Mouse (Mus musculus): ENCODE results near the gene H2afx. TPM values are rescaled to one million over a fixed set of nuclear protein-coding genes. Genes with fewer than 3 reads are reported as not detected.
"Not testable (repeated sequence)": the region's sequence is repeated elsewhere in the genome, so short reads cannot be mapped to it uniquely, and the experiment has no call there.

Gene H2afx
- total RNA-seq, 1 experiment from 2014 or later: 127 TPM

DNA sequence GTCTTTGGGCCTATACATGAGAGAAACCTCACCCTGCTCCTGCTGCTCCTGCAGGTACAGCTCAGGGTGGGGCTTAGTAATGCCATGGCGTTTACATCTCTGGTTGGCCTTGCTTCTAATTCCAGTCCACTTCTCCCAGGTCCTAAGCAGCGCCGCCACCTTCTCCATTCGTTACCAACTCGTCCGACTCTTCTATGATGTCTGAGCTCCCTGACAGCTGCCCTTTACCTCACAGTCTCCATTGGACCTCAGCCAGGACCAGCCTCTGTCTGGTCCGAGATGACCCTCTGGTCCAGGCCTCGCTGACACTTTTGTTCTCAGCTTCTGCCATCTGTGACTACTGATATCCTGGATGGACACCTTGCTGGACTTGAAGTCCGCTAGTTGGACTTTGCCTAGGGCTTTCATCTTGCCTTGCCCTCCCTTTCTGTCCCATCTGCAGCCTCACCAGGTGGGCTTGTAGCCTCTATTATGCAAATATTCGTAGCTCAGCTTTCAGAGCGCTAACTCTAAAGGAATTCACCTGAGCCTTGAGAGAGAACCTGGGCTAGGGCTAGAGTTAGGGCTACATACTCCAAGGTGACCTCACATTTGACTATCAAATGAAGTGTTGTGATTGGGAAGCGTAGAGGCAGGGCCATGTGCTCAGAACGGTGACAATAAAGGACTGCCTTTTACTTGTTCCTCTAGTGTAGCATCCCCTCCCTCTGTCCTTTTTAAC, 1.4 kb upstream of the H2afx start:
- no peak for ATAC-seq (replicated peaks in 1 of 2; ENCODE audit: insufficient read depth in 1 of 2, low FRiP score in 2 of 2, low TSS enrichment in 1 of 2, low read depth in 1 of 2, poor library complexity in 2 of 2, severe bottlenecking in 2 of 2)

DNA sequence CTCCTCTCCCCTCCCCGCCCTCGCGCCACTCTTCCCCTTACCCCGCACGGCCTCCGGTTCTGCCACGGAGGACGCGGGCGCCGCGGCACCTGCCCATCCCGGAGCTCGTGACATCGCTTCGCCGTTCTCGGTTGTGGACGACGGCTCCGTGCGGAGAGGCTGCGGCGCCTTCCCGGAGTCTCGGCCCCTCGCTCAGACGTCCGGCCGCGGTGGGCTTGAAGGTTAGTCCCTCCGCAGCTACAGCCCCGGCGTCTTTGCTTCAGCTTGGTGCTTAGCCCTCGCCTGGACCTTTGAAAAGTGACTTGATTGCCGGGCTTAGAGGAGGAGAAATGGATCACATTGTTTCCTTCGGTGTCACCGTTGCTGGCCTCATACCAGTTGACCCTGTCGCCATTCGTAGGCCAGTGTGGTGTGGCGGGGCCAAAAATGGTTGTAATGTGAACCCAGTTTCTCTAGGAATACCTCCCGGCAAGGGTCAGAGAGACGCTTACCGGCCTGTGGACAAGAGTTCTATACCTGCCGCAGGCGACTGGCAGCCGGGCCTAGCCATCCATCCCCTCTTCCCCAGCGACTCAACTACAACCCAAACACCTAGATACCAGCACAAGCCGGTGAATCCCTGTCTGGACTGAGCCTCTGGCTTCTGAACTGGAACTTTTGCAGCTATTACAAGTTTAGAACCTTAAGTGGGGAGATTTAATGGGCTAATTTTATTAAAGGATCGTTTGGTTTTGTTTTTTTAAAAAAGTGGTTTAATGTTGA, 1.0 kb downstream of the H2afx start:
- no peak for ATAC-seq (replicated peaks in 1 of 2; ENCODE audit: insufficient read depth in 1 of 2, low FRiP score in 2 of 2, low TSS enrichment in 1 of 2, low read depth in 1 of 2, poor library complexity in 2 of 2, severe bottlenecking in 2 of 2)

DNA sequence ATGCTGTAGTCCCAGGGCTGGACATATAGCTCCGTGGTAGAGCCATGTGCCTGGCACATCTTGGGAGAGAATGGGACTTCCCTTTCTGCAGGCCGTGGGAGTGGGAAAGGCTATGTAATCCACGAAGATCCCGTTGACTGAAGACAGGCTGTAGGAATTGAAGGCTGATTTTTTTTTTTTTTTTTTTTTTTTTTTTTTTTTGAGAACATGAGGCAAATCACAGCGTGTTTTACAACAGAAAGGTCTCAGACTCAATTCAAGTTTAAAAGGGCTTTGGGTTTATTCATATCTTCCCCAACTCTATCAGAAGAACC, 1.6 kb downstream of the H2afx start:
- no peak for ATAC-seq (replicated peaks in 1 of 2; ENCODE audit: insufficient read depth in 1 of 2, low FRiP score in 2 of 2, low TSS enrichment in 1 of 2, low read depth in 1 of 2, poor library complexity in 2 of 2, severe bottlenecking in 2 of 2)

DNA sequence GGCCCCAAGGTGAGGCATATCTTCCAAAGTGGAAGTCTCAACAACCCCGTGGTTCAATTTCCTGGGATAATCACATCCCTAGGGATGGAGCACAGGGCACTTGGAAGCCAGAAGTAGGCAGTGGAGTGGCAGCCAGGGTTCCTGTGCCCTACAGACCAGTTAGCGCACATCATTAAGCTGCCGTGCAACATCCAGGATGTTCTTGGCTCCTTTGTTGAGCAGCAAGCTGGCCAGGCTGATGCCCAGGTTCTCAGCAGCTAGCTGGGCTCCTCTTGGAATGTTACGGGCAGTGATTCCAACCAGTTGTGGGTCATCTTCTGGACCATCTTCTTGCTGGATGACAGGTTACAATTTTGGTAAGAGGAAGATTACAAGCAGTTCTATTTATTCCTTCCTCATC, 2.0 kb downstream of the H2afx start:
- ATAC-seq (replicated peaks in 1 of 2; ENCODE audit: insufficient read depth in 1 of 2, low FRiP score in 2 of 2, low TSS enrichment in 1 of 2, low read depth in 1 of 2, poor library complexity in 2 of 2, severe bottlenecking in 2 of 2): not testable (repeated sequence)

DNA sequence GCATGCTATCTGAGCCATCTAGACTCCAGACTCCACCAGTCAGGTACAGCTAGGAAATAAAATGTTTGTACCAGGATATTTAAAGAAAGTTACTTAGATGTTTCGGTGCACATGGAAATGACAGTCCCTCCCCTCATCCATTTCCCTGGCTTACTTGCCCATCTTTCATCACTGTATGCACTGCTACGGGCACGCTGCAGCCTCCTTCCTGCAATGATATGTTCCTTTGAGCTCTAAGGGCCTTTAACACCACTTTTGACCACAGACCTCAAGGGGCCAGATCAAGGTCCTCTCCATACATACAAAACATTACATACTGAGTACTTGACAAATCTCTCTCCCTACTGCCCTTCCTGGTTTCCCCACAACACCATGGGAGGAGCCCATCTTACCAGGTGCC, 2.5 kb downstream of the H2afx start:
- no peak for ATAC-seq (replicated peaks in 1 of 2; ENCODE audit: insufficient read depth in 1 of 2, low FRiP score in 2 of 2, low TSS enrichment in 1 of 2, low read depth in 1 of 2, poor library complexity in 2 of 2, severe bottlenecking in 2 of 2)

DNA sequence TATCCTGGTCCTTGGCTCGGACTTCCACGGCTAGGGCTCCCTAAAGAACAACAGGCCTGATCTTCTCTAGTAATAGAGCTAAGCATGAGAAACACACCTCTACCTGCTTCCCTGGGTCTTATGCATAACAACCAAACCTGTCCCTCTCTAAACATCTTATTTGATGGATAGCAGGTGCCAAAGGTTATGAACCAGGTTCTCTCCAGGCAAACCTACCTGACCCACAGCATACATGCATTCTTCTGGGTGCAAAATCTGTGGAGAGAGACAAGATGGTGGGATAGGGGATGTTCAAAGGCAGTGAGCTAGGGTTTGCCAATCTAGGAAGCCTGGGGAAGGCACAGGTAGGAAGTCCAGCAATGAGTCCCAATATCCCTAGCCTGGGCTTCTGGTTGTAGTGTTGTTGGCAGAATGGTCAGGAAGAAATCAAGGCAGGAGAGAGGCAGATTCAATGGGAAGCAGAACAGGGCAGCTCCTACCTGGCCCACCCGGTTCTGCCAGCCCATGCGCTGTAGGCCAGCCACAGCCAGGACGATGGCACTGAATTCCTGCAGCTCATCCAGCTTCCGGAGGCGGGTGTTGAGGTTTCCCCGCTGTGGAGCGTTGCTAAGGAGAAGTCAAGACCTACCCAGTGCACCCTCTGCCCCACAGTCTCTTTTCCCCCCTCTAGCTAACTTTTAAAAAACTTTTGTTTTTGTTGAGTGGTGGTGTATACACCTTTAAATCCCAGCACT, 3.1 kb downstream of the H2afx start:
- ATAC-seq (replicated peaks in 1 of 2; ENCODE audit: insufficient read depth in 1 of 2, low FRiP score in 2 of 2, low TSS enrichment in 1 of 2, low read depth in 1 of 2, poor library complexity in 2 of 2, severe bottlenecking in 2 of 2): no peak

DNA sequence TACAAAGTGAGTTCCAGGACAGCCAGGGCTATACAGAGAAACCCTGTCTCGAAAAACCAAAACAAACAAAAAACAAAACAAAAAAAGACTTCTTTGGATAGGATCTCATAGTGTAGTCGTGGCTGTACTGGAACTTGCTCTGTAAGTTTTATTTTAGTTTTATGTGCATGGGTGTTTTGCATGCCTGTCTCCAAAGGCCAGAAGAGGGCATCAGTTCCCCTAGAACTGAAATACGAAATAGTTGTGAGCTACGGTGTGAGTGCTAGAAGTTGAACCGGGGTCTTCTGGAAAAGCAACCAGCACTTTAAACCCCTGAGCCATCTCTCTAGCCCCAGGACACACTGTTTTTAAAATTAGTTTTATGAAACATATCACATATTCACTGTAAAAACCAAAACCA, 4.1 kb downstream of the H2afx start:
- no peak for ATAC-seq (replicated peaks in 1 of 2; ENCODE audit: insufficient read depth in 1 of 2, low FRiP score in 2 of 2, low TSS enrichment in 1 of 2, low read depth in 1 of 2, poor library complexity in 2 of 2, severe bottlenecking in 2 of 2)

DNA sequence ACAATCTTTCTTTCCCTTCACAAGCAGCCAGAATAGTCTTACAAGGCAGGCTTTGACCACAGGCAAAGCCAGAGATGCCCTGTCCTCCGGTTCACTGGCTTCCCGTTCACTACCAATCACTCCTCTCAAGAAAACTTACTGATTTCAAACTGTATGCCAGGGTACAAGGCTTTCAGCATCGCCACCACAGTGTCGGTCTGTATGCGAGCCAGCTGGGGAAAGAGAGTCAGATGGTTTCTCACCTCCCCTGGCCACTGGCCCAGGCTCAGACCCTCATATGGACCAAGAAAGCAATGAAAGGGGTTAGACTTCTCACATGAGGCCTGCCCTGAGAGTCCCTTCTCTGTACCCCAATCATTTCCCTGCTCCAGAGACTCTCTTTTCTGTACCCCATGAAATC, 7.0 kb downstream of the H2afx start:
- no peak for ATAC-seq (replicated peaks in 1 of 2; ENCODE audit: insufficient read depth in 1 of 2, low FRiP score in 2 of 2, low TSS enrichment in 1 of 2, low read depth in 1 of 2, poor library complexity in 2 of 2, severe bottlenecking in 2 of 2)

DNA sequence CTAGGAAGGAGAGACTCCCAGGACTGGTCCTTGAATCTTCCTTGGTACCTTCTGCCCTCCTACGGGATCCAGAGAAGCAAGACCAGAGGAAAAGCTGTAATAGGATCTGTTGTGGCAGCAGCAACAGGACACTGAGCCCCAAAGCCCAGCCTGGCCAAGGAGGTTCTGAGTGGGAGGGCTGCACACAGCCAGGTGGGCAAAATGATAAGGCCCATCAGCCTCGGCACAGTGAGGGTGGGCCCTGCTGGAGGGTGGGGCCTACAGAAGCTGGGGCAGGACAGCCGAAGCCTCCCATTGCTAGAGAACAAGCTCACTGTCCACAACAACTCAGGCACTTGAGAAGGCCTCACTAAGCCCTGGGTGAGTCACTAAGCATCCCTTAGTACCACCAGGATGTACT, 7.7 kb downstream of the H2afx start:
- no peak for ATAC-seq (replicated peaks in 1 of 2; ENCODE audit: insufficient read depth in 1 of 2, low FRiP score in 2 of 2, low TSS enrichment in 1 of 2, low read depth in 1 of 2, poor library complexity in 2 of 2, severe bottlenecking in 2 of 2)

DNA sequence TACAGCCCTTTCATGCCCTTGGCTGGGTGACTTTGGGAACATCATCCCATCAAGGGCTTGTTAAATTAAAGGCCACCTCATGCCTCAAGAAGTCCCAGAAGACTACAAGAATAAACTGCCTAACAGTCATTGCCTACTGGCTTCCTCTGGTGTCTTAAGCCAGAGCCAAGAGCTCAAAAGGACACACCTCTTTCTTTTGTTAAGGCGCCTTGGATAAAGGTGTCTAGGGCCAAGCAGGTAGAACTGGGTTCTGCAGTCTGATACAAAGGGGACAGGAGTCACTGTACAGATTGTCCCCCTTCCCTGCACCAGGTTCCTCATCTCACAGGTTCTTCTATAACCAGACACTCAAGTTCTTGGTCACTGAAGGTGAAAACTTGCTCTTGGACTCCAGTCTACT, 8.1 kb downstream of the H2afx start:
- no peak for ATAC-seq (replicated peaks in 1 of 2; ENCODE audit: insufficient read depth in 1 of 2, low FRiP score in 2 of 2, low TSS enrichment in 1 of 2, low read depth in 1 of 2, poor library complexity in 2 of 2, severe bottlenecking in 2 of 2)

DNA sequence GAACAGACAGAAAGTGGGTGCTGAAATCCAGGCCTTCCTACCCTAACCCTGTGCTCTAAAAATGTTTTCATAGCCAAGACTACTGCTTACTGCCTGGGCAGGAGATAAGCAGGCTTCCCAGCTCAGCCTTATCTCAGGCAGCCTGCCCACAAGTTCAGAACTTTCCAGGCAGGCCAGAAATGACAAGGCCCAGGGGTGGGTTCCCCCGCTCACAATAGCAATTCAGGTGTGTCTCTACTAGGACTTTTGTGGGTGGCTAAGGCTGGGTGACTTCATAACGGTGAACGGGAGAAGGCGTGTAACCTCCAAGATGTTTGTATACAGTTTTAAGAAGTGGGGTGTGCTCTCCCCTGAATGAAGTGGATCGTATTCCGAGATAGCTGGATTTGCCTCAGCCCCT, 8.8 kb downstream of the H2afx start:
- ATAC-seq (replicated peaks in 1 of 2; ENCODE audit: insufficient read depth in 1 of 2, low FRiP score in 2 of 2, low TSS enrichment in 1 of 2, low read depth in 1 of 2, poor library complexity in 2 of 2, severe bottlenecking in 2 of 2): peak; percentile 24 to 37; a peak in 2 of 4 replicates

DNA sequence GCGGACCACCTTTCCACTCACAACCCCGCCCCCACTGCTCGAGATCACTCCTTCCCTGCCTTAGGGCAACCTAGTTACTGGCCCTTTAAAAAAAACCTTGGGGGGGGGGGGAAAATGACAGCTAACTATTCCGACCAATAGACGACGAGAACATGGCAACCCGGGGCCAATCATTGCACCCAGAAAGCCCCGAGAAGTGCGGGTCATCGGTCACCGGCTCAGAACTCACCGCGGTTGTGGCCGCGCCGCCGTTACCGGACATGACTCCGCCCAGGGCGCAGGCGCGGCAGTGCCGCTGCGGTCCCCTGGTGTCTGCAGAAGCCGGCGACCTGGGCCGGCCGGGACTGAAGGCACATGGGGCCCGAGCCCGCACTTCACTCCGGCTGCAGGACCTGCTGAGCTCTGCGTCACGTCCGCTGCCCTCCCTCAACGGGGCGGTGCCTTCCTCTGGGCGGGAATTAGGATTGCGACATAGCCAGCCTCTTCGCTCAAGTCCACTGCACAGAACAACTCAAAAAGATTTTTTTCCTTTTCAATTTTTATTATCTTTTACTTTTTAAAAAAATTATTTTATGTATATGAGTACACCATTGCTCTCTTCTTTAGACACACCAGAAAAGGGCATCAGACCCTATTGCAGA, 9.4 kb downstream of the H2afx start, which contains the start of gene Hmbs:
Gene Hmbs (minus strand): TSS at position 448 of the 641 bp plus-strand sequence.
- peak; percentile 89 to 96 for ATAC-seq (replicated peaks in 1 of 2; ENCODE audit: insufficient read depth in 1 of 2, low FRiP score in 2 of 2, low TSS enrichment in 1 of 2, low read depth in 1 of 2, poor library complexity in 2 of 2, severe bottlenecking in 2 of 2)

DNA sequence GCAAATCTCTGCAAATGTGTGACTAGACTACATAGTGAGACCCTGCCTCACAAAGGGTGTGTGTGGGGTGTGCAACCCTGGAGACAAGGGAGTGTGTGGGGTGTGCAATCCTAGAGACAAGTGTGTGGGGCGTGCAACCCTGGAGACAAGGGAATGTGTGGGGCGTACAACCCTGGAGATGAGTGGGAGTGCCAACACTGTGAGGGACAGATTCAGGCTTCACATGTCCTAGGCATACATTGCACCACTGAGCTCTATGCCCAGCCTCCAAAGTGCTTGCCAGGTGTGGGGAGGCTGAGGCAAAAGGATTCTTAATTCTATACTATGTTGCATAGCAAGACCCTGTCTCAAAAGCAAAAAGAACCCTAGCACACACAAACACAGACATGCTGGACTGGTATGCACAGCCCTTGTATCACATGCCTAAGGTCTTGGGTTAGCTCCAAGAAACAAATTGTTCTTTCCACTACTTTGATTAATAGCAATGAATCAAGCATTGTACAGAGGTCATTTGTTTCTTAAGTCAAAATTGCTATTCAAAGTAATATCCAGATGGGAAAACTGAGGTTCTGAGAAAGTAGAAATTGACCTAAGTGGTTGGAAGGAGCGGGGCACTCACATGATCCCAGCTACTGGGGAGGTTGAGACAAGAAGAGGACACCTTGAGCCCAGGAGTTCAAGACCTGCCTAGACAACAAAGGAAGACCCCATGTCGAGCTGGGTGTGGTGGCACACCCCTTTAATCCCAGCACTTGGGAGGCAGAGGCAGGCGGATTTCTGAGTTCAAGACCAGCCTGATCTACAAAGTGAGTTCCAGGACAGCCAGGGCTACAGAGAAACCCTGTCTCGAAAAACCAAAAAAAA, 11.3 kb downstream of the H2afx start:
- ATAC-seq (replicated peaks in 1 of 2; ENCODE audit: insufficient read depth in 1 of 2, low FRiP score in 2 of 2, low TSS enrichment in 1 of 2, low read depth in 1 of 2, poor library complexity in 2 of 2, severe bottlenecking in 2 of 2): no peak

DNA sequence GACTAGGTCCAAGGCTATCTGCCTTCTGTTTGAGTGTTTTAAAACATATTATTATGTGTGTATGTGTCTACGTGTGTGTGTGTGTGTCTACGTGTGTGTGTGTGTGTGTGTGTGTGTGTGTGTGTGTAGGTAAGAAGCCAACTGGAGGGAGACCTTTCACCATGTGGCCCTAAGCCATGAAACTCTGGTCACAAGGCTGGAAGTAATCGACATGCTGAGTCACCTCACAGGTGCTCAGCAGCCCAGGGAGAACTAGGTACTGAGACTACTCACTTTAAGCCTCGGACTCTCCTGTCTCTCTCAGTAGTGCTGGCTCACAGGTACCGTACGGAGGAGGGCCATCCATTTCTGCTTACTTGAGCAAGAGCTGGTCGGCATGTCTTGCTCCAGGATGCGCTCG, 12.7 kb downstream of the H2afx start:
- ATAC-seq (replicated peaks in 1 of 2; ENCODE audit: insufficient read depth in 1 of 2, low FRiP score in 2 of 2, low TSS enrichment in 1 of 2, low read depth in 1 of 2, poor library complexity in 2 of 2, severe bottlenecking in 2 of 2): no peak

DNA sequence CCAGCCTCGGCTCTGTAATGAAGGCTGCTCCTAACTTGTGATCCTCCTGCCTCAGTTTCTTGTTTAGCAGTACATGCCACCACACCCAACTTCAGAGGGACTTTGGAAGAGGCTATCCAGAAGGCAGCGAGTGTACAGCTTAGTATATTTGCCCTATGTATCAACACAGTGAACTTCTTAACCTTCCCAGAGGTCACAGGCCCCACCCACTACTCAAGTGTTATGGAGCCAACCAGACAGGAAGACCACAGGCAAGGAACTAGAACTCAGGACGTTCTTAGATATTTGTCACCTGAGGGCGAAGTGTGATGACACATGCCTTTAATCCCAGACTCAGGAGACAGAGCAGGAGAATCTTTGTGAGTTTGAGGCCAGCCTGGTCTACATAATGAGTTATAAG, 13.1 kb downstream of the H2afx start:
- ATAC-seq (replicated peaks in 1 of 2; ENCODE audit: insufficient read depth in 1 of 2, low FRiP score in 2 of 2, low TSS enrichment in 1 of 2, low read depth in 1 of 2, poor library complexity in 2 of 2, severe bottlenecking in 2 of 2): no peak

DNA sequence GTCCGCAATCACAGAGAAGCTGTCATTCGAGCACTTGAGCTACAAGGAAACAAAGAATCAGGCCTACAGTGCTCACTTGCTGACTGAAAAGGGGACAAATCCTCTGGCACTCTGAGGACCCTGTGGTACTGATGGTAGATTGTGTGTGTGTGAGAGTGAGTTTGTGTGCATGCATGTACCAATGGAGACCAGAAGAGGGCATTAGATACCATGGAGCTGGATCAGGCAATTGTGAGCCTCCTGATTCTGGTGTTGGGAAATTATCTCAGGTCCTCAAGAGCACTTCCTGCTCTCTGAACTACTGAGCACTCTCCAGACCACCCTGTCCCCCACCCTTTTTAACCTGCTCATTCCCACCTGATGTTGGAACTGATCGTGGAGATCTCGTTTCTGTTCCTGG, 14.1 kb downstream of the H2afx start:
- ATAC-seq (replicated peaks in 1 of 2; ENCODE audit: insufficient read depth in 1 of 2, low FRiP score in 2 of 2, low TSS enrichment in 1 of 2, low read depth in 1 of 2, poor library complexity in 2 of 2, severe bottlenecking in 2 of 2): no peak

DNA sequence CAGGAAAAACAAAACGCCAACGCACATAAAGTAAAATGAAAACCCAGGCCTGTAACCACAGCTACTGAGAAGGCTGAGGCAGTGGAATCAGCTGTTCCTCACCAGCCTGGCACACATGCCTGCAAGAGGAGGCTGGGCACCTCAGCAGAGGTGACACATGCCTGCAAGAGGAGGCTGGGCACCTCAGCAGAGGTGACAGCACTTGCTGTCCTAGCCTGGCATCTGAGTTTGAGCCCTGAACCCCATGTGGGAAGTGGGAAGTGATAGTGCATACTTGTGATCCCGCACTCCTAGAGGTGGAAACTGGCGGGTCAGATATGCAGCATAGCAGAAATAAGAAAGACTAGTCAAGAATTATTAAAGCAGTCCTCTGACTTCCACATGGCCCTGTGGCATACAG, 16.9 kb downstream of the H2afx start:
- ATAC-seq (replicated peaks in 1 of 2; ENCODE audit: insufficient read depth in 1 of 2, low FRiP score in 2 of 2, low TSS enrichment in 1 of 2, low read depth in 1 of 2, poor library complexity in 2 of 2, severe bottlenecking in 2 of 2): no peak

All from hematopoietic stem cell, adult 5-6 weeks (primary cell).